Mouse (Mus musculus) lung, postnatal 0 days (tissue): ENCODE results near the gene Slc6a13.

ENCODE experiments used
- CTCF ChIP-seq: IDR thresholded peaks from 2 replicates; pipeline ENCODE4 v1.5.1; 2016; ENCODE audit warnings: antibody characterized with exemption, mild to moderate bottlenecking
- EP300 ChIP-seq: IDR thresholded peaks from 2 replicates; pipeline ENCODE4 v1.6.1; 2016; ENCODE audit warnings: antibody characterized with exemption, mild to moderate bottlenecking, control low read depth

GRCm38 (mm10) chr6:121376159-121376558 lies 76.1 kb downstream of the Slc6a13 start:
- TF ChIP-seq CTCF (no peak), EP300 (no peak)
